Mouse (Mus musculus) forebrain, embryonic 14.5 days (tissue): ENCODE measurements around the gene Ubap2. TPM values are rescaled to one million over a fixed set of nuclear protein-coding genes. Genes with fewer than 3 reads are reported as not detected.

Source experiments
- ATAC-seq: fragments of 200-750 bp; cut with Nextera tagmentation; 2 replicates; pipeline ENCODE4 v1.8.0; 2017; ENCODE audit warnings: mild to moderate bottlenecking, moderate library complexity
- DNase-seq: peaks from one replicate; pipeline ENCODE4 v3.0.0-alpha.2; 2015; ENCODE audit warnings: low spot score
- H3K27ac ChIP-seq: fragments of 300-500 bp; sonication (generic); 2 replicates; pipeline ENCODE4 v1.5.1; 2014; ENCODE audit warnings: low read depth, mild to moderate bottlenecking, control low read depth, low read length, moderate library complexity
- H3K27me3 ChIP-seq: fragments of 300-500 bp; sonication (generic); replicated peaks from 2 replicates; pipeline ENCODE4 v1.6.1; 2014; ENCODE audit warnings: low read length, control low read depth, mixed read lengths; ENCODE audit not compliant: control insufficient read depth, insufficient read depth
- H3K36me3 ChIP-seq: fragments of 300-500 bp; sonication (generic); 2 replicates; pipeline ENCODE4 v1.6.1; 2014; ENCODE audit warnings: low read length, control low read depth; ENCODE audit not compliant: control insufficient read depth, insufficient read depth
- H3K4me1 ChIP-seq: fragments of 300-500 bp; sonication (generic); 2 replicates; pipeline ENCODE4 v1.6.1; 2014; ENCODE audit warnings: antibody characterized with exemption, low read length, control low read depth; ENCODE audit not compliant: control insufficient read depth, insufficient read depth
- H3K4me2 ChIP-seq: fragments of 300-500 bp; sonication (generic); 2 replicates; pipeline ENCODE4 v1.6.1; 2014; ENCODE audit warnings: mild to moderate bottlenecking, control low read depth, low read length
- H3K4me3 ChIP-seq: fragments of 300-500 bp; sonication (generic); 2 replicates; pipeline ENCODE4 v1.5.1; 2014; ENCODE audit warnings: low read depth, low read length, control low read depth
- H3K9ac ChIP-seq: fragments of 300-500 bp; sonication (generic); 2 replicates; pipeline ENCODE4 v1.6.1; 2014; ENCODE audit warnings: mild to moderate bottlenecking, low read length, control low read depth, moderate library complexity
- H3K9me3 ChIP-seq: fragments of 300-500 bp; sonication (generic); replicated peaks from 2 replicates; pipeline ENCODE4 v1.6.1; 2016; ENCODE audit warnings: low read length, control low read depth, mixed read lengths; ENCODE audit not compliant: control insufficient read depth
- WGBS: fragments of 180-500 bp; shearing (Covaris S2); extraction: QIAGEN DNeasy Blood & Tissue Kit; methylation state at CpG from one replicate; pipeline ENCODE4 v1.1.7; 2014; 5-methylcytosine and 5-hydroxymethylcytosine counted together
- polyA plus RNA-seq: library from polyadenylated mRNA; unstranded; fragments of >200 nt; fragmentation: Nextera tagmentation; extraction: Ambion mirVana; gene quantifications from 2 replicates; pipeline ENCODE4 v1.2.1, GENCODE M21; 2014

Gene Ubap2
- polyA plus RNA-seq, 1 experiment from 2014 or later = 41.7 TPM

- 88% methylated on average over 15 of the region's 15 CpGs for WGBS
- Histone ChIP-seq H3K4me2 (no peak overlapping the region), H3K4me3 (no peak overlapping the region), H3K27ac (no peak overlapping the region), H3K9ac (no peak overlapping the region), H3K4me1 (no peaks in the 10 kb centered on the region; the same call in 1 of the 2 replicates), H3K27me3 (no peaks in the 10 kb centered on the region), H3K36me3 (peaks cover 98% of the 10 kb centered on the region), H3K9me3 (no peaks in the 10 kb centered on the region)
- no peak for ATAC-seq
- DNase-seq = no peak
Measured at GRCm38 (mm10) chr4:41195328-41195727, 79.6 kb downstream of the Ubap2 start.

- WGBS = 77% methylated on average over 14 of the region's 14 CpGs
- no peak overlapping the region for H3K4me2 ChIP-seq
- H3K27ac ChIP-seq = no peak overlapping the region
- DNase-seq (no peak), ATAC-seq (no peak)
- H3K4me1 ChIP-seq = no peaks in the 10 kb centered on the region; the same call in 1 of the 2 replicates
- no peaks in the 10 kb centered on the region for H3K27me3 ChIP-seq
- no peak overlapping the region for H3K4me3 ChIP-seq
- H3K36me3 ChIP-seq = peaks cover 88% of the 10 kb centered on the region
- no peak overlapping the region for H3K9ac ChIP-seq
- no peaks in the 10 kb centered on the region for H3K9me3 ChIP-seq
Measured at GRCm38 (mm10) chr4:41192544-41193512, 82.1 kb downstream of the Ubap2 start.

GRCm38 (mm10) chr4:41189809-41190208, 85.1 kb downstream of the Ubap2 start:
- whole genome bisulfite sequencing = 87% methylated on average over 2 of the region's 2 CpGs
- no peak overlapping the region for H3K27ac ChIP-seq
- no peaks in the 10 kb centered on the region for H3K27me3 ChIP-seq
- ATAC-seq (no peak), DNase-seq (no peak)
- H3K9ac ChIP-seq = no peak overlapping the region
- no peaks in the 10 kb centered on the region for H3K9me3 ChIP-seq
- no peaks in the 10 kb centered on the region for H3K4me1 ChIP-seq
- no peak overlapping the region for H3K4me3 ChIP-seq
- peaks cover 62% of the 10 kb centered on the region for H3K36me3 ChIP-seq
- H3K4me2 ChIP-seq = no peak overlapping the region

GRCm38 (mm10) chr4:41179825-41180725, 94.9 kb downstream of the Ubap2 start:
- Histone ChIP-seq H3K9me3 (no peaks in the 10 kb centered on the region), H3K4me2 (no peak overlapping the region), H3K27me3 (no peaks in the 10 kb centered on the region), H3K36me3 (peaks cover 56% of the 10 kb centered on the region), H3K27ac (no peak overlapping the region), H3K4me3 (no peak overlapping the region), H3K9ac (no peak overlapping the region), H3K4me1 (no peaks in the 10 kb centered on the region)
- ATAC-seq (no peak), DNase-seq (no peak)
- WGBS = 83% methylated on average over 15 of the region's 15 CpGs

GRCm38 (mm10) chr4:41174631-41175030, 100.3 kb downstream of the Ubap2 start:
- 83% methylated on average over 2 of the region's 2 CpGs for WGBS
- Histone ChIP-seq H3K9ac (no peak overlapping the region), H3K36me3 (peaks cover 40% of the 10 kb centered on the region), H3K4me1 (no peaks in the 10 kb centered on the region), H3K27ac (no peak overlapping the region), H3K9me3 (no peaks in the 10 kb centered on the region), H3K4me3 (no peak overlapping the region), H3K4me2 (no peak overlapping the region), H3K27me3 (no peaks in the 10 kb centered on the region)
- no peak for ATAC-seq
- DNase-seq = no peak

GRCm38 (mm10) chr4:41170970-41171369, 104.0 kb downstream of the Ubap2 start:
- H3K27me3 ChIP-seq = no peaks in the 10 kb centered on the region
- H3K4me3 ChIP-seq = no peak overlapping the region
- H3K9me3 ChIP-seq = no peaks in the 10 kb centered on the region
- no peak overlapping the region for H3K9ac ChIP-seq
- no peak overlapping the region for H3K4me2 ChIP-seq
- H3K4me1 ChIP-seq = no peaks in the 10 kb centered on the region
- DNase-seq = no peak
- peaks cover 22% of the 10 kb centered on the region for H3K36me3 ChIP-seq
- 84% methylated on average over 2 of the region's 2 CpGs for WGBS
- no peak for ATAC-seq
- no peak overlapping the region for H3K27ac ChIP-seq

- WGBS = 72% methylated on average over 6 of the region's 6 CpGs
- DNase-seq (peak; percentile 94), ATAC-seq (peak; percentile 57)
- Histone ChIP-seq H3K27ac (peak overlapping the region; percentile 66; the same call in 1 of the 2 replicates), H3K27me3 (no peaks in the 10 kb centered on the region), H3K4me1 (peaks cover 4% of the 10 kb centered on the region; the same call in 1 of the 2 replicates), H3K4me2 (no peak overlapping the region), H3K9me3 (no peaks in the 10 kb centered on the region), H3K9ac (no peak overlapping the region), H3K4me3 (no peak overlapping the region), H3K36me3 (peaks cover 7% of the 10 kb centered on the region; the same call in 1 of the 2 replicates)
Measured at GRCm38 (mm10) chr4:41165693-41166475, 109.1 kb downstream of the Ubap2 start.

- Histone ChIP-seq H3K4me2 (no peak overlapping the region), H3K36me3 (peaks cover 7% of the 10 kb centered on the region; the same call in 1 of the 2 replicates), H3K9me3 (no peaks in the 10 kb centered on the region), H3K9ac (no peak overlapping the region), H3K4me3 (no peak overlapping the region), H3K27me3 (no peaks in the 10 kb centered on the region), H3K27ac (peak overlapping the region; percentile 66), H3K4me1 (peaks cover 4% of the 10 kb centered on the region; the same call in 1 of the 2 replicates)
- ATAC-seq (peak; percentile 43; the same call in 1 of the 2 replicates), DNase-seq (peak; percentile 33)
- WGBS = 18% methylated on average over 2 of the region's 2 CpGs
Measured at GRCm38 (mm10) chr4:41164974-41165373, 110.0 kb downstream of the Ubap2 start.
